Mouse (Mus musculus): ENCODE measurements around the gene Ehd4.

Ehd4 gene

DNA sequence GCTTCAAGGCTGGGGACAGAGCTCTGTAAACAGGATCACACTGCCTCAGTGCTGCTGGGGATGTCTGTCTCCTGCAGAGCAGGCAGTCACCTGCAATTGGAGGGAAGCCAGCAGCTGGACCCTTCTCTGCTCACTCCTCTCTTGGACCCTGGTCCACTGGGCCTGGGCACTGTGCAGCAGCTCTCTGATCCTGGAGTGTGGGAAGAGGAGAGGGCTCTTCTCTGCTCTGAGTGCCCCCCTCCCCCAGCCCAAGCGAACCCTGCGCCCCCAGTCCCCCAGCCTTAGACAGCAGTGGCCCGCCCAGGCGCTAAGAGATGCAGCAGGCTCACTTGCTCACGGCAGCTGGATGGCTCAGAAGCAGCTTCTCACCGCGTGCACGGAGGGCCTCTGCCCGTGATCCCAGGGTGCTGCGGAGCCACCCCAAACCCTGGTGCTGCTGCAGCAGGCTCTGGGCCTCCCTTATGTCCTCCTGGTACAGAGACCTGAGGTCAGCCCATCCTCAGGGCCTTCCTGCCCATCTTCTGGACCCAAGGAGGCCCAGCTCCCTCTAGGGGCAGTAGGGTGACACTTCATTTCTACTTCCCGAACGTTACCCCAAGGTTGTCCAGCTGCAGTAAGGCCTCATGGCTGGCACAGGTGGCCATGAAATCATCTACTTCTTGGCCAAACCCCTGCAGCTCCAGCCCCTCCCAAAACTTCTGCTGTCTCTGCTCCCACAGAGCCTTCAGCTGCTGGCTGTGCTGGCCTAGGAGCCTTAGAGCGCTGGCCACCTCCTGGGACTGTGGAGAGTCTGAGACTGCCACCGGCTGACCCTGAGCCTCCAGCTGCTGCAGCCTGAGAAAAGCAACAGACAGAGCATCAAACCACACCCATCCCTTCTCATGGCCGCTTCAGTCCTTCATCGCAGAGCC, 85.6 kb downstream of the Ehd4 start:
- peak; percentile 32 for DNase-seq

GRCm38 (mm10) chr2:120066224-120066623, 88.2 kb downstream of the Ehd4 start:
- DNase-seq = no peak

- no peak for DNase-seq
Measured at GRCm38 (mm10) chr2:120065243-120065642, 89.2 kb downstream of the Ehd4 start.

GRCm38 (mm10) chr2:120064639-120065038, 89.8 kb downstream of the Ehd4 start:
- DNase-seq = no peak

DNA sequence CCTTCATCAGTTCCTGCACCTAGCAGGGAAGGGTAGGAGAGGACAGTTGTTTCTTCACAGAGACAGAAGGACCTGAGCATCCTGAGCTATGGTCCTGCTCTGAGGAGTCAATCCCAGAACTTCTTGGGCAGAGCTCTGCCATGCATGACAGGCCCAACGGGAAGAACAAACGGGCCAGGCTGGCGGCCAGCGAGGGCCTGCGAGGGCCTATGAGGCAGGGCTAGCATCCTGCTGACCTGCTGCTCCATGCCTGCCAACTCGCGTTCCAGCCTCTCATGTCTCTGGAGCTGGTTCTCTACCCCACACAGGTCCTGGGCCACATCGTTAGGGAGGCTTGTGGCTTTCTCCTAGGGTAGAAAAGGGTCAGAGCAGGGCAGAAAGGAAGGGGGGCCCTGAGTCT, 92.2 kb downstream of the Ehd4 start:
- no peak for DNase-seq

DNA sequence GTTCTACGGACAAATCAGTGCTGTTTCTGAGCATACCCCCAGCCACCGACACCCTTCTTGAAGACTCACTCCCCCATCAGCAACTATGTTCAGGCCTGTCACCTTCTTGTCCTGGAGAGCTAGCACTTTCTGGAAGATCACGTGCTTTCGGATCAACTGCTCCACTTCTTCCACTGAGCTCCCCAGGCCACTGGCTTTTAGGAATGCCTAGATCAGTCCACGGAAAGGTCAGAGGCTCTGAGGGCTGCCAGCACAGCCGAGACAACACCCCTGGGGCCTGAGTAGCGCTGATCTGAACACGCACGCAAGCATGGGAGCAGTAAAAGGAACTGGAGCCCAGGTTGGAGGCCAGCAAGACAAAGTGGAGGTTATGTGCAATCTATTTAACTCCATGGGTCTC, 93.8 kb downstream of the Ehd4 start:
- no peak for DNase-seq

GRCm38 (mm10) chr2:120060190-120060589, 94.2 kb downstream of the Ehd4 start:
- no peak for DNase-seq

- no peak for DNase-seq
Measured at GRCm38 (mm10) chr2:120059466-120059865, 94.9 kb downstream of the Ehd4 start.

- DNase-seq = no peak
Measured at GRCm38 (mm10) chr2:120058818-120059217, 95.6 kb downstream of the Ehd4 start.

DNA sequence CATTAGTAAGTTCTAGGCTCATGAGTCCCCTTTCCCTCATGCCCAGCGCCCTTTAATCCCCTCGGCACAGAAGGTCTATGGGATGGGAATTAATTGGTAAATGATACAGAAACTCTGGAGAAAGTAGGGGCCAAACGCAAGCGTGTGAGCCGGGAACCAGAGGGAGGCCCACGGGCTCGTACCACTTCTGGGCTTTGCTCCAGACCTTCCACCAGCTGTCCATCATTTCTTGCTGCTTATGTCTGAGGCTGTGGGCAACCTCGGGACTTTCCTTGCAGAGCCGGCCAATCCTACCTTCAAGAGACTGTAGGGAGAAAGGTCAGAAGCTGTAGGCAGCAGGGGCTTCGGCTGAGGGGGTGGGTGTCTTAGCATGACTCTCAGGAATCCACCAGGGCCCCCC, 98.5 kb downstream of the Ehd4 start:
- DNase-seq = no peak

DNA sequence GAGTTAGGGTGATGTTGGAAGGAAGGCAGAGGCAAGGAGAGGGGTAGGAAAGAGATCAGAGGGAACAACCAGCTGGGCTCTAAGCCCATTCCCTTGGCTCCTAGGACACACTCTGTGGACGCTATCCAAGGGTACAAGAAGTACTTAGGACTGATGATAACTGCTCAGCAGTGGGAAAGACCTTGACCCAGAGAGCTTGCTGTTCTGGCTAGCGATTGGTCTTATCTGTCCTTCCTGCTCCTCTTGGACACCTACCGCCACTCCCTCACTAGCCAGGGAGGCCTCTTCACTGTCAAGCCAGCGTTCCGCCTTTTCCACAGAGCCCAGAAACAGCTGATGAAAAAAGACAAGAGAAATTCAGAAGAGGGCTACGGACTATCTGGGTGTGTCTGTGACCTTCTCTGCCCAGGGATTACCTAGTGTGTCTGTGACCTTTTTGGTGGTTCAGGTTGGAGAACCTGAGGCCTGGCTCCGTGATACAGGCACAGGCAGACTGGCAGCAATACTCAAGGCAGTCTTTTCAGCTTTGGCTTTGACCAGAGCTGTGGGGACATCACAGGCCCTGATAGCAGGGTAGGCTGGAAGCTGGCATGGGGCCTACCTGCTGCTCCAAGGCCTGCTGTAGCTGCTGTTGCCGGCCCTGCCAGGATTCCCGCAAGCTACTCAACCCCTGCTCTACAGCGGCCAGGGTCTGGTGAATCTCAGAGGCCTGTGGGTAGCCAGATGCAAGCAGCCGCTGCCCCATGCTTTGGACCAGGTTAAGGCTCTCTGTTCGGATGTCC, 99.4 kb downstream of the Ehd4 start:
- DNase-seq = no peak

DNA sequence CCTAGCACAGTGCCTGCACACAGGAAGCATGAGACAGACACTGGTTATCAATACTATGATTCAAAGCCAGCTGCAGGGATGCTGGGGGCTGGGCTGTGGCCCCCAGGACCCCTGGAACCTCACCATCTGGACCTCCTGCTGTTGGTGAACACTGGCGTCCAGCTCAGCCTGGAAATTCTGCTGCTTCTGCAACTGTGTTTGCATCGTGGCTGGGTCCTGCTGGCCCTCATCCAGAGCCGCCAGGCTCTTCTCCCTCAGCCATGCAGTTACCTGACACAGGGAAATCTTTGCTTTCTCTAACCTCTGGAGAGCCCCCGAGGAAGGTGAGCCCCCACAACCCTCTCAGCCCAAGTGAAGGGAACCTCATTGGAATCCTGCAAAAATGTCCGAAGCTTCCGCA, 103.0 kb downstream of the Ehd4 start:
- no peak for DNase-seq

DNA sequence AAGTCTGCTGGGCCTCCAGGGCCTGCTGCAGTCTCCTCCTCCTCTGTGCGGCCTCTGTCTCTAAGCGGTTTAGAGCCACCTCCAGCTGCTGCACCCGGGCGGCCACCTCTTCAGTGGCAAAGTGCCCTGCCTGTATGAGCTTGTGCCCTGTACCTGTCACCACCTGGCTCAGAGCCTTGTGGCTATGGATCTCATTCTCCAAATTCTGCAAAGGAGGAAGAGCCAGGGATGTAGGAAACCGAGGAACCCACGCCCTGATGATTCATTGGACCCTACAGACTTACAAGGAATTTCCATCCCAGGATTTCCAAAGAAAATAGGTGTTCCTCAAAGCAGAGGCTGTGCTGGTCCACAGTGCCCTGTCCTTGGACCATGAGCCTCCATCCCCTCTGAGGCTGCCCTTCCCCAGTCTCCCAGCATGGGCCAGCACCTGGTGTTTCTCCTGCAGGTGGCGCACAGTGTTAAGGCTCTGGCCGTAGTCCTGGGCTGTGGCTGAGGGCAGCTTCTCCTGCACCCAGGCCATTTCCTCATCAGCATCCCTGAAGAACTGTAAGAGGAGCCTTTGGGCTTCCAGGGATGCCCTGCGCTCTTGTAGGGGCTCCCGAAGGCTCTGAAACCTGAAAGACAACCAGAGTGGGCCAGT, 104.7 kb downstream of the Ehd4 start:
- DNase-seq = peak; percentile 50

DNA sequence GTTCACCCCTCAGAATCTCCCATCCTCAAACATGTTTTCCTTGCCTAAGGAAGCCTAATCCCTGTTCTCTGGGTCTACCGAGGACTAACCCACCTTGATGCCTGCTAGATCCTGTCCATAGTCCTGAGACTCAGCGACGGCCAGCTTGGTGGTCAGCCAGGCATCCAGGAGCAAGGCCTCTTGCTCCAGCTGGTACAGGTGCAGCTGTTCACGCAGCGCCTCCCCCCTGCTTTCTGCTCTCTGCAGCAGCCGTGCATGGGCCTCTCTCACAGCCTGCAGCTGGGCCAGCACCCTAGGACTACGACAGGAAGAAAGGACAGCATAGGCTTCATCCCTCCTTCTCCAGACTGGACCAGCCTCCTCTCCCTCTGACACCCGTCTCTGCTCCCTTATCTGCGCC, 106.2 kb downstream of the Ehd4 start:
- no peak for DNase-seq

GRCm38 (mm10) chr2:120046486-120047310, 107.7 kb downstream of the Ehd4 start:
- DNase-seq = no peak

DNA sequence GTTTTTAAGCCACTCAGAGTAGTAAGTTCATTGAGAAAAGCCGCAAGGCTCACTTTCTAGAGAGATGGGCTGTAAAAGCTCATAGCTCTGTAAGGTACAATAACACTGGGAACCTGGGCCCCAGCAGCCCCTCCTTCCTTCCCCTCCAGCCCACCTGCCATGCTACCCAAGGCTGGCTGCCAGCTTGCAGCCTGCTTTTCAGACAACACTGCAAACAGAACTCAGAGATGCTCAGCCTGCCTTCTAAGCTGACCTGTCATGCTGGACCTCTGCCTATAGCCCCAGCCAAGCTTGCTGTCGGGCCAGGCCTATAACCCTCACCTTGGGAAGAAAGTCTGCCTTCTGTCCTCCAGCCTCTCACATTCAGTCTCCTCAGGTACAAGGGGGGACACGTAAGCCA, 109.7 kb downstream of the Ehd4 start:
- DNase-seq = no peak

- no peak for DNase-seq
Measured at GRCm38 (mm10) chr2:120044101-120044603, 110.3 kb downstream of the Ehd4 start.

- DNase-seq = no peak
Measured at GRCm38 (mm10) chr2:120040991-120041390, 113.4 kb downstream of the Ehd4 start.

Data from thymus, postnatal 4 days (tissue).